Mouse (Mus musculus): ENCODE results near the gene Scap.
"Not testable (repeated sequence)": the region's sequence is repeated elsewhere in the genome, so short reads cannot be mapped to it uniquely, and the experiment has no call there.

Scap gene

DNA sequence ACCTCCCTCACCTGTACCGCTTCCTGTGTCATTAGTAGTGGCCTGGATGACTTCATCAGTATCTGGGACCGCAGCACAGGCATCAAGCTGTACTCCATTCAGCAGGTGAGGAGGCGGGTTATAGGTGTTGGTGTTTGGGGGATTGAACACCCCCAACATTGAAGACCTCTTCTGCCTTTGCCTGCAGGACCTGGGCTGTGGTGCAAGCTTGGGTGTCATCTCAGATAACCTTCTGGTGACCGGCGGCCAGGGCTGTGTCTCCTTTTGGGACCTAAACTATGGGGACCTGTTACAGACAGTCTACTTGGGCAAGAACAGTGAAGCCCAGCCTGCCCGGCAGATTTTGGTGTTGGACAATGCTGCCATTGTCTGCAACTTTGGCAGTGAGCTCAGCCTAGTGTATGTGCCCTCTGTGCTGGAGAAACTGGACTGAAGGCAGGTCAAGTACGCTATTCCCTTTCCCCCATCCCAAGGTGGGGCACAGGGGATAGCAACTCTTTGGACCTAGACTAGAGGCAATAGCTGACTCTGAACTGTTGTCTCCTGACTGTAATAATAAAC is 51.4 kb downstream of the Scap start:
- no peak for DNase-seq (ENCODE audit: low spot score)

DNA sequence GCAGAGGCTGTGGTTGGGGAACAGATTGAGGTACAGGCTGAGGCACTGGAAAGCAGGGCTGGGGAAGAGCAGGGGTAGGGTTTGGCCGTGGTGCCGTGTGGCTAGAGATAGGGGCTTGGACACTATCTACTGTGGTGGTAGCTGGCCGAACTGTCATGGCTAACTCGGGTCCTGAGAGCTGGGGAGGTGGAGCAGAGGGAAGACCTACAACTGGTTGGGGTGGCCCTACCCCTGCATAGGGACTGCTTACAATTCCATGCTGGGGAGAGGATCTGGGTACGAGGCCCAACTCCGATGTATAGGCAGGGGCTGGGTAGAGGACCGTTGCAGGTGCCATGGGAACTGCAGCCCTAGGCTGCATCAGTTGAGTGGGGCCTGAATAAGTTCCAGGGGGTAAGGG is 54.9 kb downstream of the Scap start:
- no peak for DNase-seq (ENCODE audit: low spot score)

- DNase-seq (ENCODE audit: low spot score), result peak; percentile 54
These were observed 57.8 kb downstream of the Scap start for GRCm38 (mm10) chr9:110390843-110391242.

- DNase-seq (ENCODE audit: low spot score), result no peak
These were observed 60.2 kb downstream of the Scap start for GRCm38 (mm10) chr9:110393295-110393694.

- DNase-seq (ENCODE audit: low spot score), result no peak
These were observed 67.6 kb downstream of the Scap start for GRCm38 (mm10) chr9:110400650-110401049.

GRCm38 (mm10) chr9:110402731-110403130 is 69.6 kb downstream of the Scap start:
- DNase-seq (ENCODE audit: low spot score), result no peak

GRCm38 (mm10) chr9:110403240-110403639 is 70.2 kb downstream of the Scap start:
- not testable (repeated sequence) for DNase-seq (ENCODE audit: low spot score)

DNA sequence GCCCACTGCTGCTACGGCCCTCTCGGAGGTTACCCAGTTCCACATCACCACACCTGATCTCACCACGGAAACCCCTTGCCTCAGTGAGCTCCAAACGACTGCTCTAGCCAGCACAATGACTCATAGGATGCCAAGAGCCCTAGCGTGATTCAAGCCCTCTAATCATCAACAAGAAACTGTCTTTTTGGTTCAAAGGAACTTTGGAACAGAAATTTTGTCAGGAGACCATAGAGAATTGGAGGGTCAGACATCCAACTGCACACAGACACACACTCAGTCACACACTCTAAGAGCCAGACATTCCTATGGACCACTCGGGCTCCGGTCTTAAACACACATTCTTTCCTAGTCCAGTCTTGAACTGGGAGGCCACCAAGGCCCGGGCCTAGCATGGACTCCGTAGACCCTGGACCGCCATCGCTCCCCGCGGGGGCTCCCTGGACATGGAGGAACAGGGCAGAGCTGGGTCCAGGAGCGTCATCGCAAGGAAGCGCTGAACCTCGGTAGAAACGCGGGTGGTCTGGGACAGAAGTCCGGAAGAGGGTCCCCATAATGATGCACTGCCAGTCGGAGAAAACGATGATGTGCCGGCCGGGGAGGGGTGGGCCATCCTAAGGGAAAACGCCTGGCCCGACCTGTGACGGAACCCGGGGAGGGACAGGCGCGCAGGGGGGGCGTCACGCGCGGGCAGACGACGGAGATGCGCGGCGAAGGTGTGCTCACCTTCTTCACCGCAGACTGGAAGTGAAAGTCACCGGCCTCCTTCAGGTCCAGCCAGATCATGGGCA is 74.4 kb downstream of the Scap start:
- DNase-seq (ENCODE audit: low spot score), result no peak

DNA sequence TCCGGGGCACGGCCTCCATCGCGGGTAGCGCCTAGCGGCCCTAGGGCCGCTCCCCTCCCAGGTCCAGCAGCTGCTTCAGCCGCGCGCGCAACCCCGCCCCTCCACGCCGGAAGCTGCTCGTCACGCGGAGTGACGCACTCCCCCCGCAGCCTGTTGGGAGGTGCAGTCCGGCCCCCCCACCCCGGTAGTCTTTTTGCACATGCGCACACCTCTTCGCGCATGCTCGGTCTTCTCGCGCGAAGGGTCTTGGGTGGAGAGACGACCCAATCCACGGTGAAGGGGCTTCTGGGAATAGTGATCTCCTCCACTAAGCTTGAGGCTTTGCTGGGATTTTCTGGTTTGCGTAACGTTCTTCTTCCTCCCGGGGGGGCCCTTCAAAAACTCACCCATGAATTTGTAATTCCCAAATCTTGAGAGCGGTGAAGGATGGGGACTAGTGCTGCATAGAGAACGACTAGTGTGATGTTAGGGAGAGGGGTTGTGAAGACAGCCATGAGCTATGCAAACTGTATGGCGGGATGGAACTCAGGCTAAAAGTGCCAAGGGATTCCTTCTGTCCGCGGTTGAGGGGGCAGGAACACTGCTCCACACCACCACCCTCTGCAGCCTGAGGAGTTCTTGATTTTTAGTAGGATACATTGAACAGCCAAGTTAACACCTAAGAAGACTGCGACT is 75.1 kb downstream of the Scap start, which contains the start of gene Ptpn23:
Gene Ptpn23 (minus strand): TSS at position 115 of the 675 bp plus-strand sequence.
- peak; percentile 95 for DNase-seq (ENCODE audit: low spot score)

GRCm38 (mm10) chr9:110410908-110411887 is 78.1 kb downstream of the Scap start:
- peak; percentile 77 for DNase-seq (ENCODE audit: low spot score)

- DNase-seq (ENCODE audit: low spot score), result no peak
These were observed 79.8 kb downstream of the Scap start for GRCm38 (mm10) chr9:110412926-110413325.

GRCm38 (mm10) chr9:110413785-110414184 is 80.7 kb downstream of the Scap start:
- peak; percentile 60 for DNase-seq (ENCODE audit: low spot score)

GRCm38 (mm10) chr9:110419511-110420112 is 86.5 kb downstream of the Scap start, which contains the start of gene Ngp:
Gene Ngp (plus strand): TSS chr9:110419747.
- DNase-seq (ENCODE audit: low spot score), result no peak

GRCm38 (mm10) chr9:110431241-110431640 is 98.2 kb downstream of the Scap start:
- no peak for DNase-seq (ENCODE audit: low spot score)

GRCm38 (mm10) chr9:110433045-110433444 is 100.0 kb downstream of the Scap start:
- DNase-seq (ENCODE audit: low spot score), result no peak
